Mouse (Mus musculus): ENCODE results near the gene Epha6. TPM values are rescaled to one million over a fixed set of nuclear protein-coding genes. Genes with fewer than 3 reads are reported as not detected.
A peak's percentile ranks its signal among the peaks of the same experiment; 100 is the strongest.

Gene Epha6
- total and polyA plus RNA-seq, 3 experiments: 0.11 TPM; not detected in 2

DNA sequence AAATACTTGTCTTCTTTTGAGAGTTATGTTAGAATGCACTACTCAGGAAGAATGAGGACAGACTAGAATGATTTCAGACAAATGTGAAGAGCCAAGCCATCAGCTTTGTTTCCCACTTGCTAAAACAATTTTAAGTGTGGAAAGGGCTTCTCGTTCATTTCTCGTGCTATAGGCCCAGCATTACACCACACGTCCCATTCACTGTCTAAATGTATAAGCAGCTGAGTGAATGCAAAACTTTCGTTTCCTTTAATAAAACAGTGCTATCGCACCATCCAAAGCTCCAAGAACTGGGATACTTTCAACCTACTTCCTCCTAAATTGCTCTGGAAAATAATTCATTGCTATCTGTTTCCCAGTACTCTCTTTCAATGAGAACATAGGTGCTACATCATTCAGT, 916.2 kb downstream of the Epha6 start:
- H3K27me3 ChIP-seq (ENCODE audit: insufficient read depth, low read length): 0 out of 2 replicates have a peak, but pooled peaks cover 4% of the 10 kb centered on the region
- ATAC-seq (ENCODE audit: extremely low read depth, insufficient number of reproducible peaks, low FRiP score, poor library complexity, severe bottlenecking): no peak
- no peak for DNase-seq (ENCODE audit: low spot score)
- H3K9me3 ChIP-seq (replicated peaks): no peaks in the 10 kb centered on the region
- no peak overlapping the region for H3K4me3 ChIP-seq (ENCODE audit: low read depth, low read length)
- no peaks in the 10 kb centered on the region; the same call in 1 of the 2 replicates for H3K4me1 ChIP-seq (ENCODE audit: insufficient read depth, low read depth, low read length)
- no peak for TF ChIP-seq POLR2AphosphoS5 (IDR thresholded peaks at IDR 0.05; ENCODE audit: insufficient replicate concordance, low read depth, low read length)
- TF ChIP-seq GATA2 (IDR thresholded peaks at IDR 0.05; ENCODE audit: borderline replicate concordance, low read depth, low read length): no peak
- no peak for TF ChIP-seq GATA1 (IDR thresholded peaks at IDR 0.05; ENCODE audit: borderline replicate concordance, low read length)
- TF ChIP-seq TAL1 (conservative IDR thresholded peaks at IDR 0.05; ENCODE audit: low read depth, low read length): no peak
- TF ChIP-seq CTCF (IDR thresholded peaks at IDR 0.05; ENCODE audit: low read depth, low read length): no peak
- no peaks in the 10 kb centered on the region for H3K36me3 ChIP-seq (replicated peaks)

GRCm38 (mm10) chr16:59685135-59685534, 920.2 kb downstream of the Epha6 start:
- DNase-seq (ENCODE audit: low spot score): no peak
- peaks cover 21% of the 10 kb centered on the region for H3K4me1 ChIP-seq (ENCODE audit: insufficient read depth, low read depth, low read length)
- TF ChIP-seq GATA1 (IDR thresholded peaks at IDR 0.05; ENCODE audit: borderline replicate concordance, low read length): no peak
- TF ChIP-seq POLR2AphosphoS5 (IDR thresholded peaks at IDR 0.05; ENCODE audit: insufficient replicate concordance, low read depth, low read length): no peak
- TF ChIP-seq CTCF (IDR thresholded peaks at IDR 0.05; ENCODE audit: low read depth, low read length): no peak
- no peak for TF ChIP-seq TAL1 (conservative IDR thresholded peaks at IDR 0.05; ENCODE audit: low read depth, low read length)
- TF ChIP-seq GATA2 (IDR thresholded peaks at IDR 0.05; ENCODE audit: borderline replicate concordance, low read depth, low read length): no peak
- no peaks in the 10 kb centered on the region for H3K9me3 ChIP-seq (replicated peaks)
- ATAC-seq (ENCODE audit: extremely low read depth, insufficient number of reproducible peaks, low FRiP score, poor library complexity, severe bottlenecking): no peak
- H3K27me3 ChIP-seq (ENCODE audit: insufficient read depth, low read length): no peaks in the 10 kb centered on the region
- no peaks in the 10 kb centered on the region for H3K36me3 ChIP-seq (replicated peaks)
- H3K4me3 ChIP-seq (ENCODE audit: low read depth, low read length): no peak overlapping the region

GRCm38 (mm10) chr16:59683434-59683833, 921.9 kb downstream of the Epha6 start:
- TF ChIP-seq CTCF (IDR thresholded peaks at IDR 0.05; ENCODE audit: low read depth, low read length): peak; percentile 74; the same call in 1 of the 2 replicates
- TF ChIP-seq TAL1 (conservative IDR thresholded peaks at IDR 0.05; ENCODE audit: low read depth, low read length): no peak
- no peak for TF ChIP-seq GATA2 (IDR thresholded peaks at IDR 0.05; ENCODE audit: borderline replicate concordance, low read depth, low read length)
- H3K9me3 ChIP-seq (replicated peaks): no peaks in the 10 kb centered on the region
- ATAC-seq (ENCODE audit: extremely low read depth, insufficient number of reproducible peaks, low FRiP score, poor library complexity, severe bottlenecking): peak; percentile 57
- H3K36me3 ChIP-seq (replicated peaks): no peaks in the 10 kb centered on the region
- DNase-seq (ENCODE audit: low spot score): peak; percentile 42
- no peak overlapping the region for H3K4me3 ChIP-seq (ENCODE audit: low read depth, low read length)
- H3K4me1 ChIP-seq (ENCODE audit: insufficient read depth, low read depth, low read length): peaks cover 25% of the 10 kb centered on the region
- H3K27me3 ChIP-seq (ENCODE audit: insufficient read depth, low read length): no peaks in the 10 kb centered on the region

DNA sequence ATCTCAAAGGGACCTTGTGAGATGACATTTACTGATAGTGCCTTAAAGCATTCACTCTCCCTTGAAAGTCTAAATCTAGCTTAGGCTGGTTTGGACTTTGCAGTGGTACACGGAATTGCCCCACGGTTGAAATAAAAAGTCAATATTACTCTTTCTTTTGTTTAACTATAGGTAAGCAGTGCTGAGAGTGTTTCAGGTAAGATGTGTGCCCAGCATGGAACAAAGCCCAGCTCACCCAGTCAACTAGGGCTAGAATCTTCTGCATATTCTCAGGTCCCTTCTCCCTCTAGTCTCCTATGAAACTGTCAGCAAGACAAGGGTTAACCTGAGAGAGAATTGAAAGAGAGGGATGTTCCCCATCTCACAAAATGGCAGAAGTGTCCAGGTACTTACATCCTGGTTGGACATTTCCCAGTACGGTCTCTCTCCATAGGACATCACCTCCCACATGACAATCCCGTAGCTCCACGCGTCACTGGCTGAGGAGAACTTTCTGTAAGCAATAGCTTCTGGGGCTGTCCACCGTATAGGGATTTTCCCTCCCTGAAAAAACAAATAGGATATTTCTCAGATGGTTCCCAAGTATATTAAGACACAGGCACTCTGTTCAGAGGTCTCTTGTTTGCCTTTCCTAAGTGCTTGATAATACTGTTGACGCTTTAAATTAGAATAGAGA, 923.0 kb downstream of the Epha6 start:
- no peak; the same call in 1 of the 2 replicates for ATAC-seq (ENCODE audit: extremely low read depth, insufficient number of reproducible peaks, low FRiP score, poor library complexity, severe bottlenecking)
- H3K9me3 ChIP-seq (replicated peaks): no peaks in the 10 kb centered on the region
- H3K4me1 ChIP-seq (ENCODE audit: insufficient read depth, low read depth, low read length): peaks cover 29% of the 10 kb centered on the region
- H3K4me3 ChIP-seq (ENCODE audit: low read depth, low read length): no peak overlapping the region
- no peak for DNase-seq (ENCODE audit: low spot score)
- H3K36me3 ChIP-seq (replicated peaks): no peaks in the 10 kb centered on the region
- H3K27me3 ChIP-seq (ENCODE audit: insufficient read depth, low read length): no peaks in the 10 kb centered on the region
- TF ChIP-seq TAL1 (conservative IDR thresholded peaks at IDR 0.05; ENCODE audit: low read depth, low read length): no peak

DNA sequence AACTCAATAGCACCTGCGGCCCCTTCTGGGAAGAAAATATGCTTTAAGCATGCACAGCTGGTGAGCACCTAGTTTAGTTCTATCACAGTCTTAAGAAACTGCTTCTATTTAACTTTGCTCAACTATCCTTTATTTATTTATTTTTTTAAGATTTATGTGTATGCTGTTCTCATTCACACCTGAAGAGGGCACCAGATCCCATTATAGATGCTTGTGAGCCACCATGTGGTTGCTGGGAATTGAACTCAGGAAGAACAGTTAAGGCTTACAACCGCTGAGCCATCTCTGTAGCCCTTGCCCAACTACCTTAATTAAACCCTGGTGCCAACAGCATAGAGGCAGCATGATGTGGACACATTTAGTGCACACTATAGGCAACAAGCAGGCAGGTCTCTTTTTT, 938.4 kb downstream of the Epha6 start:
- peaks cover 37% of the 10 kb centered on the region for H3K4me1 ChIP-seq (ENCODE audit: insufficient read depth, low read depth, low read length)
- DNase-seq (ENCODE audit: low spot score) (no peak), ATAC-seq (ENCODE audit: extremely low read depth, insufficient number of reproducible peaks, low FRiP score, poor library complexity, severe bottlenecking) (no peak)
- no peaks in the 10 kb centered on the region for H3K36me3 ChIP-seq (replicated peaks)
- H3K27me3 ChIP-seq (ENCODE audit: insufficient read depth, low read length): no peaks in the 10 kb centered on the region
- TF ChIP-seq TAL1 (conservative IDR thresholded peaks at IDR 0.05; ENCODE audit: low read depth, low read length): no peak
- TF ChIP-seq GATA2 (IDR thresholded peaks at IDR 0.05; ENCODE audit: borderline replicate concordance, low read depth, low read length): no peak
- TF ChIP-seq GATA1 (IDR thresholded peaks at IDR 0.05; ENCODE audit: borderline replicate concordance, low read length): no peak
- no peak; the same call in 1 of the 2 replicates for TF ChIP-seq CTCF (IDR thresholded peaks at IDR 0.05; ENCODE audit: low read depth, low read length)
- no peak for TF ChIP-seq POLR2AphosphoS5 (IDR thresholded peaks at IDR 0.05; ENCODE audit: insufficient replicate concordance, low read depth, low read length)
- no peaks in the 10 kb centered on the region for H3K9me3 ChIP-seq (replicated peaks)
- no peak overlapping the region for H3K4me3 ChIP-seq (ENCODE audit: low read depth, low read length)

GRCm38 (mm10) chr16:59643766-59644165, 961.6 kb downstream of the Epha6 start:
- TF ChIP-seq CTCF (IDR thresholded peaks at IDR 0.05; ENCODE audit: low read depth, low read length): no peak
- TF ChIP-seq GATA2 (IDR thresholded peaks at IDR 0.05; ENCODE audit: borderline replicate concordance, low read depth, low read length): no peak
- no peak for TF ChIP-seq GATA1 (IDR thresholded peaks at IDR 0.05; ENCODE audit: borderline replicate concordance, low read length)
- TF ChIP-seq POLR2AphosphoS5 (IDR thresholded peaks at IDR 0.05; ENCODE audit: insufficient replicate concordance, low read depth, low read length): no peak
- no peak for TF ChIP-seq TAL1 (conservative IDR thresholded peaks at IDR 0.05; ENCODE audit: low read depth, low read length)
- ATAC-seq (ENCODE audit: extremely low read depth, insufficient number of reproducible peaks, low FRiP score, poor library complexity, severe bottlenecking) (no peak), DNase-seq (ENCODE audit: low spot score) (no peak)
- Histone ChIP-seq H3K36me3 (replicated peaks) (no peaks in the 10 kb centered on the region), H3K27me3 (ENCODE audit: insufficient read depth, low read length) (no peaks in the 10 kb centered on the region), H3K4me1 (ENCODE audit: insufficient read depth, low read depth, low read length) (peaks cover 12% of the 10 kb centered on the region; the same call in 1 of the 2 replicates), H3K9me3 (replicated peaks) (no peaks in the 10 kb centered on the region), H3K4me3 (ENCODE audit: low read depth, low read length) (no peak overlapping the region)
